Comparison of ENCODE assay signal across 19 mouse cellular contexts in genomic region chr3:60292940-60293339, GRCm38 (mm10).
DNase-seq lines count a peak whose midpoint lies in the region; TF ChIP-seq lines count a peak whose summit lies in the region.
"Had no signal": no experiment of that assay in that cellular context is flagged by ENCODE, and none has a peak within 500 bp of the region (broad histone marks: within the 10 kb centered on the region; RNA-seq: fewer than 3 reads in every experiment).

No protein-coding gene starts in this region.

- H3K4me3 ChIP-seq in C2C12 (ENCODE audit: insufficient read depth, poor library complexity, severe bottlenecking): no peak overlapping the region
- H3K4me3 ChIP-seq: embryonic facial prominence, embryonic 10.5 days; embryonic facial prominence, embryonic 12.5 days; forebrain, embryonic 10.5 days; forebrain, embryonic 12.5 days had no signal

- TF ChIP-seq CTCF in C2C12 (IDR thresholded peaks at IDR 0.05; ENCODE audit: control insufficient read depth, insufficient read depth, insufficient read length): no peak

- no peaks in the 10 kb centered on the region for H3K79me3 ChIP-seq in C2C12 (ENCODE audit: low read depth)

- H3K27me3 ChIP-seq in C2C12 (ENCODE audit: control insufficient read depth, insufficient read depth, insufficient read length): no peaks in the 10 kb centered on the region
- H3K27me3 ChIP-seq: embryonic facial prominence, embryonic 12.5 days; forebrain, embryonic 12.5 days had no signal

- no peak overlapping the region for H3ac ChIP-seq in C2C12 (ENCODE audit: control insufficient read depth, insufficient read length, low read depth)

- DNase-seq in 3134 (ENCODE audit: extremely low read depth, insufficient read length, low spot score) (peak; percentile 43), NIH3T3 (ENCODE audit: low read depth) (peak; percentile 60), MN1 (ENCODE audit: low spot score) (no peak)
- DNase-seq in fibroblast of lung, adult 2 months (ENCODE audit: low read depth): peak; percentile 53
- no peak for DNase-seq in urinary bladder, postnatal 25 days (ENCODE audit: low spot score)
- DNase-seq in frontal cortex, postnatal 36 days (ENCODE audit: low spot score in 2 of 2): no peak
- DNase-seq: adrenal gland, adult 2 months; adrenal gland, postnatal 10 days; adrenal gland, postnatal 25 days; B cell, adult 2 months; cerebellum, adult 11 months; cerebellum, adult 18-20 months; cerebellum, adult 8-10 months; cerebellum, adult 9-11 months had no signal

- H3K79me2 ChIP-seq in C2C12 (ENCODE audit: control insufficient read depth, insufficient read depth): no peaks in the 10 kb centered on the region

- no peaks in the 10 kb centered on the region for H3K36me3 ChIP-seq in C2C12 (ENCODE audit: control insufficient read depth, insufficient read depth)
- H3K36me3 ChIP-seq: embryonic facial prominence, embryonic 10.5 days; embryonic facial prominence, embryonic 12.5 days; forebrain, embryonic 10.5 days; forebrain, embryonic 12.5 days had no signal

TF ChIP-seq in C2C12, 6 proteins besides CTCF, POLR2A, EP300 and RAD21:
- TF ChIP-seq CEBPB (IDR thresholded peaks at IDR 0.05; ENCODE audit: low read depth): peak; percentile 8
- TF ChIP-seq FOSL1 (IDR thresholded peaks at IDR 0.05; ENCODE audit: insufficient read depth, low read length, poor library complexity, severe bottlenecking): peak; percentile 84
- TF ChIP-seq MYOG (IDR thresholded peaks at IDR 0.05; ENCODE audit: control insufficient read depth, extremely low read depth, insufficient read length): no peak
- TF ChIP-seq MAX (IDR thresholded peaks at IDR 0.05): no peak
- TF ChIP-seq USF1 (IDR thresholded peaks at IDR 0.05; ENCODE audit: low read depth): no peak
- no peak for TF ChIP-seq MYOD1 (IDR thresholded peaks at IDR 0.05; ENCODE audit: control insufficient read depth, insufficient read length, low read depth)

Comparison
In these comparisons a context has a peak if more than half of its experiments do, and no peak if none do; other contexts are left out.
1. DNase-seq: peak in 3134 (single experiment), NIH3T3 (single experiment) and fibroblast of lung, adult 2 months (single experiment); none in MN1 (single experiment), urinary bladder, postnatal 25 days (single experiment) and frontal cortex, postnatal 36 days (0 of 2).